Mouse (Mus musculus) liver, postnatal 0 days (tissue): ENCODE measurements around the gene Prkca.

Source experiments
- CTCF ChIP-seq: sonication (generic); IDR thresholded peaks from 2 replicates; pipeline ENCODE4 v1.5.1; 2016; ENCODE audit warnings: antibody characterized with exemption, low read depth
- EP300 ChIP-seq: IDR thresholded peaks from 2 replicates; pipeline ENCODE4 v1.6.1; 2016; ENCODE audit warnings: antibody characterized with exemption, low read depth, mild to moderate bottlenecking

GRCm38 (mm10) chr11:107998891-107999290, 344.8 kb downstream of the Prkca start:
- no peak for TF ChIP-seq CTCF
- no peak for TF ChIP-seq EP300
